Mouse (Mus musculus): ENCODE measurements at regions not wholly inside any gene's neighbourhood (a gene's known extent, or its start where the extent isn't known, plus 50 kb on each side); places are given as distances from the start of the nearest gene placed in this dataset.

GRCm38 (mm10) chr2:128374926-128375325, 216.1 kb upstream of the Spdye4c start:
- no peak for DNase-seq

GRCm38 (mm10) chr2:128375827-128376226, 215.2 kb upstream of the Spdye4c start:
- no peak for DNase-seq

GRCm38 (mm10) chr2:128377176-128377575, 213.8 kb upstream of the Spdye4c start:
- no peak for DNase-seq

GRCm38 (mm10) chr2:128377680-128378079, 213.3 kb upstream of the Spdye4c start:
- DNase-seq, result no peak

- DNase-seq, result no peak
These were observed 212.6 kb upstream of the Spdye4c start for GRCm38 (mm10) chr2:128378456-128378855.

- DNase-seq, result no peak
These were observed 211.9 kb upstream of the Spdye4c start for GRCm38 (mm10) chr2:128379151-128379550.

GRCm38 (mm10) chr2:128379554-128379953, 211.5 kb upstream of the Spdye4c start:
- no peak for DNase-seq

- no peak for DNase-seq
These were observed 210.4 kb upstream of the Spdye4c start for GRCm38 (mm10) chr2:128380581-128380980.

- no peak for DNase-seq
These were observed 209.3 kb upstream of the Spdye4c start for GRCm38 (mm10) chr2:128381684-128382205.

- no peak for DNase-seq
These were observed 208.5 kb upstream of the Spdye4c start for GRCm38 (mm10) chr2:128382473-128382872.

- DNase-seq, result no peak
These were observed 206.4 kb upstream of the Spdye4c start for GRCm38 (mm10) chr2:128384612-128385011.

- DNase-seq, result no peak
These were observed 204.0 kb upstream of the Spdye4c start for GRCm38 (mm10) chr2:128386846-128387621.

- no peak for DNase-seq
These were observed 203.0 kb upstream of the Spdye4c start for GRCm38 (mm10) chr2:128387851-128388471.

- peak; percentile 41 for DNase-seq
These were observed 202.0 kb upstream of the Spdye4c start for GRCm38 (mm10) chr2:128388883-128389470.

GRCm38 (mm10) chr2:128392344-128392743, 198.7 kb upstream of the Spdye4c start:
- peak; percentile 39 for DNase-seq

- DNase-seq, result no peak
These were observed 197.6 kb upstream of the Spdye4c start for GRCm38 (mm10) chr2:128393401-128393800.

GRCm38 (mm10) chr2:128393921-128394320, 197.1 kb upstream of the Spdye4c start:
- no peak for DNase-seq

GRCm38 (mm10) chr2:128395308-128396007, 195.6 kb upstream of the Spdye4c start:
- no peak for DNase-seq

GRCm38 (mm10) chr2:128396008-128396346, 195.0 kb upstream of the Spdye4c start:
- peak; percentile 97 for DNase-seq

GRCm38 (mm10) chr2:128401359-128401758, 189.7 kb upstream of the Spdye4c start:
- DNase-seq, result no peak

GRCm38 (mm10) chr2:128403143-128403935, 187.7 kb upstream of the Spdye4c start:
- DNase-seq, result no peak

- no peak for DNase-seq
These were observed 186.6 kb upstream of the Spdye4c start for GRCm38 (mm10) chr2:128404405-128404804.

Data from lung, postnatal 10 days (tissue).